Comparison of ENCODE assay signal across 14 mouse cellular contexts in the genomic region with DNA sequence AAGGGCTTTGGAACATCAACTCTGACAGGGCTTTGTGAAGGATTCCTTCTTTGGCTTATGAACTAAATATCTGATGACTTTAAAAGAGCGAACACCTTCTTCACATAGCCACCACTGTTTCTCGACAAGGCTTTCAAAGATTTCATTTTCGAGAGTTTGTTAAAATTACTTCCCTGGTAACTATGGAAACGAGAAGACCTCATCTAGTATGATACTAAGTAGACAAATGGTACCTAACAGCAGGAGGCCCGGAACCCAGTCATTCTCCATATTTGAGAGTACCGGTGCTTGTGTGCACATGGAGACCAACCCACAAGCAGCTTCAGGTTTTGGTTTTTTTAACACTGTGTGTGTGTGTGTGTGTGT. TPM values are rescaled to one million over a fixed set of nuclear protein-coding genes. Genes with fewer than 3 reads are reported as not detected.
DNase-seq lines count a peak whose midpoint lies in the region; ATAC-seq lines count a peak whose summit lies in the region.
"Had no signal": no experiment of that assay in that cellular context is flagged by ENCODE, and none has a peak within 500 bp of the region (broad histone marks: within the 10 kb centered on the region; RNA-seq: fewer than 3 reads in every experiment).

No protein-coding gene starts in this region.

- H3K36me3 ChIP-seq in kidney, embryonic 15.5 days = no peaks in the 10 kb centered on the region
- no peaks in the 10 kb centered on the region for H3K36me3 ChIP-seq in embryonic facial prominence, embryonic 14.5 days (ENCODE audit: control insufficient read depth, insufficient read depth, low read length)
- H3K36me3 ChIP-seq in hindbrain, embryonic 14.5 days (replicated peaks; ENCODE audit: control insufficient read depth, insufficient read depth) = no peaks in the 10 kb centered on the region
- no peaks in the 10 kb centered on the region for H3K36me3 ChIP-seq in midbrain, embryonic 16.5 days (ENCODE audit: control insufficient read depth, insufficient read depth, low read length)
- H3K36me3 ChIP-seq: stomach, embryonic 15.5 days had no signal

- no peak overlapping the region for H3K4me3 ChIP-seq in kidney, embryonic 15.5 days (replicated peaks)
- H3K4me3 ChIP-seq in embryonic facial prominence, embryonic 14.5 days (ENCODE audit: low read depth, low read length) = no peak overlapping the region
- H3K4me3 ChIP-seq in hindbrain, embryonic 14.5 days (replicated peaks; ENCODE audit: low read length) = no peak overlapping the region
- no peak overlapping the region; the same call in 1 of the 2 replicates for H3K4me3 ChIP-seq in midbrain, embryonic 16.5 days (ENCODE audit: low read depth, low read length)
- H3K4me3 ChIP-seq: myocyte; stomach, embryonic 15.5 days had no signal

- WGBS in kidney, embryonic 15.5 days = 89% methylated on average over 6 of the region's 6 CpGs
- whole genome bisulfite sequencing in embryonic facial prominence, embryonic 14.5 days = 78% methylated on average over 6 of the region's 6 CpGs
- WGBS in hindbrain, embryonic 14.5 days = 16% methylated on average over 6 of the region's 6 CpGs
- WGBS in midbrain, embryonic 16.5 days = 19% methylated on average over 6 of the region's 6 CpGs

- no peaks in the 10 kb centered on the region for H3K27me3 ChIP-seq in kidney, embryonic 15.5 days
- no peaks in the 10 kb centered on the region for H3K27me3 ChIP-seq in embryonic facial prominence, embryonic 14.5 days (replicated peaks; ENCODE audit: control insufficient read depth, insufficient read depth, low read length)
- no peaks in the 10 kb centered on the region for H3K27me3 ChIP-seq in hindbrain, embryonic 14.5 days (ENCODE audit: control insufficient read depth, insufficient read depth, low read length)
- no peaks in the 10 kb centered on the region for H3K27me3 ChIP-seq in midbrain, embryonic 16.5 days (ENCODE audit: control insufficient read depth, insufficient read depth, low read depth, low read length)
- H3K27me3 ChIP-seq: stomach, embryonic 15.5 days had no signal

- H3K4me1 ChIP-seq in kidney, embryonic 15.5 days = peaks cover 20% of the 10 kb centered on the region
- H3K4me1 ChIP-seq in embryonic facial prominence, embryonic 14.5 days (ENCODE audit: control insufficient read depth, insufficient read depth, low read length) = peaks cover 21% of the 10 kb centered on the region
- peaks cover 29% of the 10 kb centered on the region for H3K4me1 ChIP-seq in hindbrain, embryonic 14.5 days (replicated peaks; ENCODE audit: control insufficient read depth, insufficient read depth, low read length)
- H3K4me1 ChIP-seq in midbrain, embryonic 16.5 days (ENCODE audit: control insufficient read depth, insufficient read depth, low read length) = peaks cover 37% of the 10 kb centered on the region

- DNase-seq in kidney, adult 9 months = no peak
- no peak for DNase-seq in embryonic facial prominence, embryonic 14.5 days (ENCODE audit: low spot score)
- no peak for DNase-seq in hindbrain, embryonic 14.5 days (ENCODE audit: low spot score)
- no peak for DNase-seq in left cerebral cortex, adult 18-20 months (ENCODE audit: low spot score in 2 of 2)
- no peak for DNase-seq in adipocyte (ENCODE audit: low spot score)
- DNase-seq in right cerebral cortex, adult 18-20 months = no peak
- DNase-seq: liver; right cerebral cortex, postnatal 14 days had no signal

- H3K27ac ChIP-seq in kidney, embryonic 15.5 days = peak overlapping the region; percentile 100
- H3K27ac ChIP-seq in embryonic facial prominence, embryonic 14.5 days (replicated peaks; ENCODE audit: low read depth, low read length) = peak overlapping the region; percentile 100; the same call in 1 of the 2 replicates
- peak overlapping the region; percentile 99 for H3K27ac ChIP-seq in hindbrain, embryonic 14.5 days
- peak overlapping the region; percentile 100 for H3K27ac ChIP-seq in midbrain, embryonic 16.5 days (ENCODE audit: low read length)
- H3K27ac ChIP-seq: stomach, embryonic 15.5 days had no signal

- ATAC-seq in kidney, embryonic 15.5 days (replicated peaks; ENCODE audit: low FRiP score) = no peak
- ATAC-seq in embryonic facial prominence, embryonic 14.5 days (ENCODE audit: low read depth) = no peak
- ATAC-seq in hindbrain, embryonic 14.5 days (ENCODE audit: low FRiP score) = no peak
- no peak for ATAC-seq in midbrain, embryonic 16.5 days
- ATAC-seq: inflammation-experienced regulatory T-cells, adult 6 months had no signal

- no peak overlapping the region for H3K4me2 ChIP-seq in kidney, embryonic 15.5 days
- H3K4me2 ChIP-seq in embryonic facial prominence, embryonic 14.5 days (ENCODE audit: low read depth, low read length) = no peak overlapping the region
- H3K4me2 ChIP-seq in hindbrain, embryonic 14.5 days (replicated peaks) = peak overlapping the region; percentile 62
- peak overlapping the region; percentile 74 for H3K4me2 ChIP-seq in midbrain, embryonic 16.5 days (ENCODE audit: low read length)
- H3K4me2 ChIP-seq: heart, embryonic 11.5 days; stomach, embryonic 15.5 days had no signal

- no peaks in the 10 kb centered on the region for H3K9me3 ChIP-seq in kidney, embryonic 15.5 days (replicated peaks)
- H3K9me3 ChIP-seq in embryonic facial prominence, embryonic 14.5 days (ENCODE audit: control insufficient read depth, low read length) = no peaks in the 10 kb centered on the region
- H3K9me3 ChIP-seq in hindbrain, embryonic 14.5 days (ENCODE audit: control insufficient read depth, low read length) = no peaks in the 10 kb centered on the region
- no peaks in the 10 kb centered on the region for H3K9me3 ChIP-seq in midbrain, embryonic 16.5 days (replicated peaks; ENCODE audit: control insufficient read depth, low read length, poor library complexity, severe bottlenecking)
- H3K9me3 ChIP-seq: stomach, embryonic 15.5 days had no signal

- no peak overlapping the region for H3K9ac ChIP-seq in kidney, embryonic 15.5 days
- no peak overlapping the region for H3K9ac ChIP-seq in embryonic facial prominence, embryonic 14.5 days (ENCODE audit: low read depth, low read length)
- peak overlapping the region; percentile 32; the same call in 1 of the 2 replicates for H3K9ac ChIP-seq in hindbrain, embryonic 14.5 days
- no peak overlapping the region for H3K9ac ChIP-seq in midbrain, embryonic 16.5 days (ENCODE audit: low read depth, low read length)
- H3K9ac ChIP-seq: stomach, embryonic 15.5 days had no signal

RNA-seq across cellular contexts. Expression of a gene that starts 2.7 kb away (rescaled TPM):
- 4.0 and 4.4 TPM in 2 replicates for polyA plus RNA-seq in kidney, embryonic 15.5 days (2015; fragmentation: Nextera tagmentation; extraction: Ambion mirVana)
- 1.1 and 1.5 TPM in 2 replicates for polyA plus RNA-seq in embryonic facial prominence, embryonic 14.5 days (2014; fragmentation: Nextera tagmentation; extraction: Ambion mirVana)
- polyA plus RNA-seq in hindbrain, embryonic 14.5 days (2014; fragmentation: Nextera tagmentation; extraction: Ambion mirVana) = 0.46 and 0.59 TPM in 2 replicates
- polyA plus RNA-seq in midbrain, embryonic 16.5 days (2015; fragmentation: Nextera tagmentation; extraction: Ambion mirVana) = 0.77 and 0.80 TPM in 2 replicates
- total RNA-seq in left cerebral cortex, adult 18-20 months (2021) = 1 to 10 TPM; 2.6 to 3.6 TPM

RNA-seq across cellular contexts. Expression of a gene that starts 2.8 kb away (rescaled TPM):
- 124 and 125 TPM in 2 replicates for polyA plus RNA-seq in kidney, embryonic 15.5 days (2015; fragmentation: Nextera tagmentation; extraction: Ambion mirVana)
- polyA plus RNA-seq in embryonic facial prominence, embryonic 14.5 days (2014; fragmentation: Nextera tagmentation; extraction: Ambion mirVana) = 51.8 and 56.4 TPM in 2 replicates
- 75.0 and 76.8 TPM in 2 replicates for polyA plus RNA-seq in hindbrain, embryonic 14.5 days (2014; fragmentation: Nextera tagmentation; extraction: Ambion mirVana)
- 140 and 167 TPM in 2 replicates for polyA plus RNA-seq in midbrain, embryonic 16.5 days (2015; fragmentation: Nextera tagmentation; extraction: Ambion mirVana)
- 10 to 100 TPM; 50.2 to 50.8 TPM for total RNA-seq in left cerebral cortex, adult 18-20 months (2021)

RNA-seq across cellular contexts. Expression of a gene that starts 33.2 kb away (rescaled TPM):
- polyA plus RNA-seq in kidney, embryonic 15.5 days (2015; fragmentation: Nextera tagmentation; extraction: Ambion mirVana) = 6.8 and 6.9 TPM in 2 replicates
- polyA plus RNA-seq in embryonic facial prominence, embryonic 14.5 days (2014; fragmentation: Nextera tagmentation; extraction: Ambion mirVana) = 0.56 and 0.58 TPM in 2 replicates
- 0.39 and 0.75 TPM in 2 replicates for polyA plus RNA-seq in hindbrain, embryonic 14.5 days (2014; fragmentation: Nextera tagmentation; extraction: Ambion mirVana)
- polyA plus RNA-seq in midbrain, embryonic 16.5 days (2015; fragmentation: Nextera tagmentation; extraction: Ambion mirVana) = 0.50 TPM in 2 replicates
- under 1 TPM; 0.30 to 0.45 TPM for total RNA-seq in left cerebral cortex, adult 18-20 months (2021)

RNA-seq across cellular contexts. Expression of a gene that starts 46.8 kb away (rescaled TPM):
- polyA plus RNA-seq in kidney, embryonic 15.5 days (2015; fragmentation: Nextera tagmentation; extraction: Ambion mirVana) = 25.8 and 26.6 TPM in 2 replicates
- 23.5 and 26.3 TPM in 2 replicates for polyA plus RNA-seq in embryonic facial prominence, embryonic 14.5 days (2014; fragmentation: Nextera tagmentation; extraction: Ambion mirVana)
- 58.5 and 59.6 TPM in 2 replicates for polyA plus RNA-seq in hindbrain, embryonic 14.5 days (2014; fragmentation: Nextera tagmentation; extraction: Ambion mirVana)
- 61.2 and 63.0 TPM in 2 replicates for polyA plus RNA-seq in midbrain, embryonic 16.5 days (2015; fragmentation: Nextera tagmentation; extraction: Ambion mirVana)
- 10 to 100 TPM; 75.6 to 91.0 TPM for total RNA-seq in left cerebral cortex, adult 18-20 months (2021)

Comparison
In these comparisons a context has a peak if more than half of its experiments do, and no peak if none do; other contexts are left out.
1. H3K4me2 ChIP-seq: peak in hindbrain, embryonic 14.5 days (single experiment) and midbrain, embryonic 16.5 days (single experiment); none in kidney, embryonic 15.5 days (single experiment) and embryonic facial prominence, embryonic 14.5 days (single experiment).
2. Peak in every context shown above with its lines, with median percentiles within 50 percentile points of each other: H3K27ac ChIP-seq.